Mouse (Mus musculus) hindlimb bud, embryonic 11.5 days (tissue): ENCODE measurements around the gene Sypl2.

Experiments used
- DNase-seq: peaks from one replicate; pipeline ENCODE4 v3.0.0-alpha.2; 2012; ENCODE audit warnings: low read depth, low spot score; ENCODE audit errors: extremely low spot score

Sypl2 gene

DNA sequence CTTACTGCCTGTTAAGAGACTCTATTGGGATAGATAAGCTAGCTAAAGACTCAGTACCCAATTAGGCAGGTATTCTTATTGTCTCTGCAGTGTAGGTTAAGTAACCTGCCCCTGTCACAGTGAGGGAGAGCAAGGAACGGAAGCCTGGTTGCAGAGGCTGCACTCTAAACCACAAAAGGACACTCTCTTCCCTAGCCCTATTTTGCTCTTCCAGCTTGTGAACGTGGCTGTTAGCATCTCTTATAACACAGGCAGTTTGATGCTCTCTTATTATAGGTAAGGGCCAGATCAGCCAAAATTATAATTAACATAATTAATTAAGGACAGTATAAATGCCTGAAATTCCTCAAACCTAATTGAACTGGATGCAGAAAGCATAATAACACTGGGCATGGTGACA is 45.9 kb downstream of the Sypl2 start:
- no peak for DNase-seq

DNA sequence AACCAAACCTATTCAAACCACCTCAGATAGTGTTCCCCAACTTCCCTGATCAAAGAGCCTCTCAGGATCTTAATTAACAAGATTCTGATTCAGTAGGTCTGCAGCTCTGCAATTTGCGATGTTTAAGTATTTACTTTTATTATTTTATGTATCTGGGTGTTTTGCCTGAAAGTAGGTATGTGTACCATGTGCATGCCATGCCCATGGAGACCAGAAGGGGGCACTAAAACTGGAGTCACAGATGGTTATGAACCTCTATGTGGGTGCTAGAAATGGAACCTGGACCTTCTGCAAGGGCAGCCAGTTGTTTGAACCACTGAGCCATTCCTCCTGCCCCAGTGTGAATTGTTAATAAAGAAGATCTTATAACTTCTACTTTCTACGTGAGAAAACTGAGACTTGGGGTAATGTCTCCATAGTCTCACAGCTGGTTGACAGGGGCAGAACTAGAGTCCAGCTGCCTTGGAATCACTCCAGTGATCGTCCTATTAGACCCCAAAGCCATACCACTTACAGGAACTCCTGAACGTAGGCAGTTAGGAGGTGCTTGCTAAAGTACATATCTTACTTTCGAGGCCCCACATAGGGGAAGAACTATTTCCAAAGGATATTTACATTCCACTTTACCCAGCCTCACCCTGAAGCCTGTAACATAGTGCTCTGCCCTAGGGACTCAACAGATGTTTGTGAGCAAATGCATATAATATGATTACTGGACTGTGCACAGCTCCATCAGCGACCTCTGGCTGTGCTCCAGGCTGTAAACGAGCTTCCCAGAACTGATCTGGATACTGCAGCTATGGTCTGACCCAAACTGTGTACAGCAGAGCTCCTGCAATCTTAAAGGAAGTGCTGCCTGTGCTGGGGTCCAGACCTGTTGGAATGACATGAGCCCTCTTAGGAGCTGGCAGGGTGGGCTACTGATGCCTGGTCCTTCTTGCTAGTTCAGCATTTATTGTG is 47.4 kb downstream of the Sypl2 start:
- no peak for DNase-seq

DNA sequence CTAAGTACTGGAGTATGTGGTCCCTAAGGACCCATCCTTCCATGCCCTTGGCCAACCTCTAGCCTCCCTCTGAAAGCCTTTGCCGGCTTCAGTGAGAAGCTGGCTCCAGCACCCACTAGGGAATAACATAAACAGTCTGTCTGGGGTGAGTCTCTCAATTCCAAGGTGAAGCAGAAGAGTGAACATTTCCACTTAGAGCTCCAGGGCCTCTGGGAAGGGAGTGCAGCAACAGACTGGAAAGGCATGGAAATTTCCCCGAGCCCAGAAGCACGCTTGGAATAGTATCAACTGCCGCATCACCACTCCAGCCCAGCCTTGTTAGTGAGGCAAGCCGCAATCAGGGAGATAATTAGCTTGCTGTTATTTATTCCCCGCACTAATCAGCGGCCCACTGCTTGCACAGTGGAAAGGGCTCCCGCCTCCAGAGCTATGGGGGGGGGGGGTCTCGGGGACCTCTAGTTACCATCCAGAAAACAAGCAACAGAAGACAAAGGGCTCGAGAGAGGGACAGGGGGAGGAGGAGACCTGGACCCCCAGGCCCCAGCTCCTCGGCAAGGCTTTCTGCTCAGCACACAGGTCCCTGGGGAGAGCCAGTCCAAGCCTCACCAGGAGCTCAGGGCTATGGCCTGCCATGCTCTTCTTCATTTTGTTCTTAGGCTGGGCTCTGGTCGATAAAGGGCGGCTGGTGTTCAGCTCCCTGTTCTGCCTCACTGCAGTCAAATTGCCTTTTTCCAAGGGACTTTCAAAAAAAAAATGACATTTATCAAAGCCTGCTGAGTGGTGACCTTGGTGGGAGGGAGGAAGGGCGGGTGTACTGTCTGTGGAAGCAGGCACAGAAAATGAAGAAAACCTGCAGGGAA is 51.5 kb downstream of the Sypl2 start:
- DNase-seq = no peak

DNA sequence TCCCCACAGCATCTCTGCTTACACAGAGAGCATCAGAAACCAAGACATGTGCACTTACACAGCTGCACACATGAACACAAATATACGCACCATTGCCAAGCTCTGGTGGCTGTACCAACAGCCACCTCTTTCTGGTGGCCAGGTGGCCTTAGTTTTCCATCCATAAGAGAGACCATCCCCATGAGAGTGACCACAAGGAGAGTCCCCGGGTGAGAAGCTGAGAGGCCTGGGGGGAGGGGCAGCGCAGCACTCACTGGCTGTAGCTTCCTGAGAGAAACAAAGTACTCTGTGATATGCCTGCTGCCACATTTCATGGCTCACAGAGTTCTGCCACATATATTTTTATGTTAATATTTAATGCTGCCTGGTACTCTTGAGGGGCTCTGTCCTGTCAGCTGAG is 57.2 kb downstream of the Sypl2 start:
- no peak for DNase-seq

DNA sequence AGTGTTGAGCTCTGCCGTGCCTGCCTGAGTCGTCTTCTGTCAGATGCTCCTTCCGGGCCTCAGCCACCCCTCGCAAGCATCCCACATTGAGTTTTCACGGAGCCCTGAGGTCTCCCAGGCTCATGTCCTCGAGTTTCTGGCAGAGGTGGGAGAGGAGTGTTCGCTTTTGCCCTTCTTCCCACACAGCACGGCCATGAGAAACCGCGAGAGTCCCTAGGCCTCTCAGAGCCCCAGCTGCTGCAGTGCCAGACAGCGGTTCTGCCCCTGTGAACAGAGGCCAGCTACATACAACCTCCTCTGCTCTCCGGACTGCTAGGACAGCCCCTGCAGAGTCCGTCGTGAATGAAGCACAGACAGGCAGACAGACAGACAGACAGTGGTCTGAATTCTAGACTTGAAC is 58.9 kb downstream of the Sypl2 start:
- no peak for DNase-seq

DNA sequence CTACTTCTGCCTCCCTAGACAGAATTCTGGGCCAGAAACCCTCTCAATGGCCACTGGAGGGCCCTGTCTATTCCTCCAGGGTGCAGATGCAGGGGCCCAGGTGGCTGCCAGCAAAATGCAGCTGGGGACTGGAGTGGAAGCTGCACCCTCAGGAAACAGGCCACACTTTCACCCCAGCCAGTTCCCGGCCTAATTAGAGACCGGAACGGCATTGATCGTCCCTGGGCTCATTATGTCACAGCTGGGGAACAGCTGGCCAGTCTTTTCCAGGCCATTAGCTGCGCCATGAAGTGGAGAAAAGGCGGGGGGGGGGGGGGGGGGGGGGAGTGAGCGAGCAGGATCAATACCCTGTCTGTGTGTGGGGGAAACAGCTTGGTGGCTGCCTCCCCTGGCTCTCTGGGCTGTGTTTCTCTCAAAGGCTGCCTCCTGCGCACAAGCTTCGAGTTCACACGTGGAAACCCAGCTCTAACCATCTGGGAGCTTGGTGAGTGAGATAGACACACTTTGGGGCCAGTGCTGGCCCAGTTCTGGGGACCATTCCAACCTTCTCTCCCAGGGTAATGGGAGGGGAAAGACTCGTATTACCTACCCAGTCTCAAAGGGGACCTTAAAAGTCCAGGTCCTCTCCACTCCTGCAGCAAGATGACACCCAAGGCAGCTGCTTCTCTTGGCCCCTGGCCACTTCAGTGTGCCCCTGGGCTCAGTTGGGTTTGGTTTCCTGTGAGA is 59.8 kb downstream of the Sypl2 start:
- DNase-seq = no peak

DNA sequence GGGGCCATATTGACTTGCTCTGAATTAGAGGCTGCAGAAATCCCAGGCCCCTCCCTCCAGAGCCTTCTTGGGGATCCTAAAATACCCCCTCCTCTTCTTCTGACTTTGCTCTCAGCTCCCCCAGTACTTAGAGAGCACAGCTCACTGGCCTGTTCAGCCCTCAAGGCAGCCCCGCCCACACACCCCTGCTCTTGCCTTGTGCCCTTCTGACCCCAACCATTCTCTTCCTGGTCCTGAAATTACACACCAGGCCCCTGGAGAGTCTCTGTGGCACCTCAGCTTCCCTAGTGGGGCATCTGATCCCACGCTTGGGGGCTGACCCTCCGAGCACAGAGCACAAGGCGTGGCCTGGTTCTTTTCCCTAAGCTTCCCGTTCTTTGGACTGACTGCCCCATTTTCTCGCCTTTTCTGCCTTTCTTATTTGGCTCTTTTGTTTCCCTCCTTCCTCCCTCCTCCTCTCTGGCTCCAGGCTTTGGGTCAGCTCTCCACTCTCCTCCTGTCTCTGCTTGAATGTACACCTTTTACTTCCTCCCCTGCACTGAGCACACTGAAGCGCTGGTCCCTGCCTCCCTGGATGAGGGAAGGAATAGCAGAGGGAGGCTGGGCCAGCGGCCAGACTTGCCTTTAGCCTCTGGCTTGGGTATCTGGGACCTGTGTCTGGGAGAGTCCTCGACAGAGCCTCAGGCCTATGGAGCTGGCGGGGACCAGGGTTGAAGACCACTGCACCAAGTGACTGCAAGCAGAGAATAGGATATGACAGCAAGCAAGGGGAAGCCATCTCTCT is 60.7 kb downstream of the Sypl2 start:
- DNase-seq = no peak

DNA sequence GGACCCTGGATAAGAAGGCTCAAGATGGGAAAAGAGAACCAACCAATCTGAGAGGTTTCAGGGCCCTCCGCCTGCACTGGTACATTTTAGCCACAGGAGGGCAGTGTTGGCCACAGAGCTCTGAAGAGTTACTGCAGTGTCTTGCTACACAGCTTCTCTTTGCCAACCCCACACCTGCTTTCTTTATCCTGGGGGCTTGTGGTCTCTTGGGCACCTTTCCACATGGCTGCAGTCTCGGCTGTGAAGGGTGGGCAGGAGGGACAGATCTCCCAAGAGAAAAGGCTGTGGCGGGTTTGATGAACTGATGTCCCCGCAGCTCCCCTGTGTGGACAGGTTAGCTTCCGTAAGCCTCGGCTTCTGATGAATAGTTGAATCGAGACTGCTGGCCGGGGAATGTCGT is 61.6 kb downstream of the Sypl2 start:
- no peak for DNase-seq

DNA sequence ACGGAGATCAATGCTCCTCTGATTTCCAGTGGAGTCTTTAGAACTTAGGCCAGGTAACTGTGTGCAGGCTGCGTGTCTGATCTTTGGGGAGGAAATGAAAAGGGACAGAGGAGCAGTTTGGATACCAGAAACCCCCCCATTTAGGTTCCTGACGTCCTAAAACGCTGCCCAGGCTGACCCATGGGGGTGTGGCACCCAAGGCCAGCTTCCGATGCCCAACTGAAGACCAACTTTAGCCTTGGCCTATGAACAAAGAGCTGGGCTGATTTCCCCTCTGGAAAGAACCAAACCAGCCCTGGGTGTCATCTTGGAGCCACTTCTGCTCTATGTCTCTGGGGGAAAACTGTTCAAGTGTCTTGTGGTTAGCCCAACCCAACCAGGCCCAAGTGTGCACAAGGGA is 62.4 kb downstream of the Sypl2 start:
- DNase-seq = no peak
